Mouse (Mus musculus) layer of hippocampus, postnatal 14 days (tissue): ENCODE measurements around the gene Enho. TPM values are rescaled to one million over a fixed set of nuclear protein-coding genes. Genes with fewer than 3 reads are reported as not detected.

ENCODE experiments used
- total RNA-seq, 2 experiments: library from RNA; stranded (reverse); gene quantifications; 2 replicates each; pipeline ENCODE4 v1.2.3; 2021

The Enho gene
- total RNA-seq, 2 experiments from 2014 or later, result 61.0 to 69.8 TPM

Other genes starting within 250 kb of the Enho start
- 1 to 10 TPM; 1.5 to 1.6 TPM for gene Kif24, start 175.4 kb downstream of the Enho start, total RNA-seq
- gene Nudt2, start 175.2 kb downstream of the Enho start, total RNA-seq, result 10 to 100 TPM; 26.3 to 26.5 TPM
- gene AI464131, start 137.2 kb downstream of the Enho start, total RNA-seq, result 10 to 100 TPM; 44.3 to 45.1 TPM
- gene 1110017D15Rik, start 123.0 kb downstream of the Enho start, total RNA-seq, result 10 to 100 TPM in 1 of 2 experiments, 1 to 10 TPM in 1; 4.0 to 10.3 TPM
- gene Fam219a, start 70.8 kb downstream of the Enho start, total RNA-seq, result 100 to 1,000 TPM; 170 to 187 TPM
- 10 to 100 TPM in 1 of 2 experiments, 1 to 10 TPM in 1; 7.2 to 13.3 TPM for gene Dnaic1, start 70.5 kb downstream of the Enho start, total RNA-seq
- 10 to 100 TPM; 84.4 to 89.5 TPM for gene Cntfr, start 56.8 kb upstream of the Enho start, total RNA-seq
- 10 to 100 TPM; 26.8 to 29.2 TPM for gene Il11ra1, start 59.7 kb upstream of the Enho start, total RNA-seq
- 10 to 100 TPM; 26.7 to 31.1 TPM for gene Rpp25l, start 73.2 kb upstream of the Enho start, total RNA-seq
- gene Dctn3, start 82.8 kb upstream of the Enho start, total RNA-seq, result 100 to 1,000 TPM; 161 to 163 TPM
- gene Arid3c, start 90.8 kb upstream of the Enho start, total RNA-seq, result not detected
- 10 to 100 TPM; 50.0 to 54.2 TPM for gene Galt, start 114.9 kb upstream of the Enho start, total RNA-seq
- 10 to 100 TPM; 40.2 to 44.2 TPM for gene Sigmar1, start 115.8 kb upstream of the Enho start, total RNA-seq
- 100 to 1,000 TPM; 118 to 125 TPM for gene Ccl27a, start 133.9 kb upstream of the Enho start, total RNA-seq